9 mouse cellular contexts compared by ENCODE assay signal in the genomic region with DNA sequence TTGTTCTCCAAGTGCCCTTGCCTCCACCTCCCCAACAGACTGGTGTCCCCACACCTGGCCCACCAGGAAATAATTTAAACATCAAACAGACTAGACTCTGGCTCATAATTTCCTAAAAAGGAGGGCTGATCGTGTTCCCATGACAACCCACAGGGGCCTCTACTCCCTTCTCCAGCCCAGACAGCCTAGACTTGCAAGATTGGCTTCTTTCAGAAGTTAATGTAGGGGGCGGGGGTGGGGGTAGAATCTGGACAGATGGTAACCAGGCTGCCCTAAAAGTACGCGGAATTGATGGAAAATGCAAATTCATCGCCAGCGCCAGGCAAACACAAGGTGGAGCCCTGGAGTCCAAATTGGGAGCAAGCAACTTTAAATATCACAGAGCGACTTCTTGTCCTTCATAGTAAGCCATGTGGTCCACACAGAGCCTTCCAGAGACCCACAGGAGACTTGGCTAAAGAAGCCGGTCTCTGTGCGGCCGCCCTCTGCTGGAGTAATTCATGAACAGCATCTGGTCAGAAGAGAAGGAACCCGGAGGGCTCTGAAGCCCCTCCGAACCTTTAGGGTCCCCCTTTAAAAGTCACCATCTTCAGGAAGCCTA. TPM values are rescaled to one million over a fixed set of nuclear protein-coding genes. Genes with fewer than 3 reads are reported as not detected.
A peak's percentile ranks its signal among the peaks of the same experiment; 100 is the strongest.
DNase-seq lines count a peak whose midpoint lies in the region; ATAC-seq and TF ChIP-seq lines count a peak whose summit lies in the region.
"Had no signal": no experiment of that assay in that cellular context is flagged by ENCODE, and none has a peak within 500 bp of the region (broad histone marks: within the 10 kb centered on the region; RNA-seq: fewer than 3 reads in every experiment).

No protein-coding gene starts in this region.

- peak; percentile 68 for DNase-seq in hindbrain, embryonic 11.5 days (ENCODE audit: low spot score)
- peak; percentile 47 for DNase-seq in adipocyte (ENCODE audit: low spot score)
- DNase-seq in embryo, embryonic 10 days (ENCODE audit: low spot score), result peak; percentile 71
- peak; percentile 56 to 68 for DNase-seq in heart, postnatal 14 days
- DNase-seq in kidney, postnatal 4 days, result peak; percentile 82 to 83
- DNase-seq in lung, postnatal 4 days, result peak; percentile 65 to 70
- peak; percentile 51 for DNase-seq in stomach, postnatal 0 days (ENCODE audit: low spot score)

- H3K4me1 ChIP-seq in hindbrain, embryonic 11.5 days (replicated peaks; ENCODE audit: control insufficient read depth, insufficient read depth, low read length), result no peaks in the 10 kb centered on the region; the same call in 1 of the 2 replicates
- H3K4me1 ChIP-seq in hindbrain, embryonic 13.5 days (replicated peaks), result 0 out of 2 replicates have a peak, but pooled peaks cover 3% of the 10 kb centered on the region
- no peaks in the 10 kb centered on the region for H3K4me1 ChIP-seq in stomach, postnatal 0 days (replicated peaks; ENCODE audit: control insufficient read depth, insufficient read depth)
- H3K4me1 ChIP-seq: liver, embryonic 15.5 days had no signal

- H3K9ac ChIP-seq in hindbrain, embryonic 11.5 days (ENCODE audit: low read depth, low read length), result no peak overlapping the region
- no peak overlapping the region for H3K9ac ChIP-seq in hindbrain, embryonic 13.5 days
- no peak overlapping the region for H3K9ac ChIP-seq in stomach, postnatal 0 days (ENCODE audit: low read length)
- H3K9ac ChIP-seq: liver, embryonic 15.5 days had no signal

- TF ChIP-seq CTCF in stomach, postnatal 0 days (IDR thresholded peaks at IDR 0.05; ENCODE audit: low read depth), result peak; percentile 79

- WGBS in hindbrain, embryonic 11.5 days, result 38% methylated on average over 12 of the region's 12 CpGs
- 38% methylated on average over 12 of the region's 12 CpGs for WGBS in hindbrain, embryonic 13.5 days
- 30% methylated on average over 12 of the region's 12 CpGs for WGBS in stomach, postnatal 0 days

- H3K36me3 ChIP-seq in hindbrain, embryonic 11.5 days (ENCODE audit: control insufficient read depth, insufficient read depth, low read length), result no peaks in the 10 kb centered on the region
- no peaks in the 10 kb centered on the region for H3K36me3 ChIP-seq in hindbrain, embryonic 13.5 days
- H3K36me3 ChIP-seq in stomach, postnatal 0 days (ENCODE audit: control insufficient read depth, insufficient read depth, low read length), result no peaks in the 10 kb centered on the region
- H3K36me3 ChIP-seq: liver, embryonic 15.5 days had no signal

- no peak overlapping the region for H3K27ac ChIP-seq in hindbrain, embryonic 11.5 days (ENCODE audit: low read depth, low read length)
- no peak overlapping the region for H3K27ac ChIP-seq in hindbrain, embryonic 13.5 days
- no peak overlapping the region for H3K27ac ChIP-seq in stomach, postnatal 0 days (replicated peaks)
- H3K27ac ChIP-seq: liver, embryonic 15.5 days had no signal

- ATAC-seq in hindbrain, embryonic 11.5 days (ENCODE audit: low FRiP score), result peak; percentile 43; the same call in 1 of the 2 replicates
- no peak for ATAC-seq in hindbrain, embryonic 13.5 days (ENCODE audit: low FRiP score)
- ATAC-seq in stomach, postnatal 0 days (ENCODE audit: low FRiP score, low TSS enrichment), result peak; percentile 53; the same call in 1 of the 2 replicates

- TF ChIP-seq EP300 in stomach, postnatal 0 days (optimal IDR thresholded peaks at IDR 0.05), result no peak

- no peak overlapping the region for H3K4me2 ChIP-seq in hindbrain, embryonic 11.5 days (replicated peaks; ENCODE audit: low read depth, low read length)
- no peak overlapping the region for H3K4me2 ChIP-seq in hindbrain, embryonic 13.5 days
- no peak overlapping the region for H3K4me2 ChIP-seq in stomach, postnatal 0 days (replicated peaks; ENCODE audit: low read depth)
- H3K4me2 ChIP-seq: liver, embryonic 15.5 days had no signal

- intact Hi-C loops in heart, postnatal 14 days (cut with DNase I), result loop anchor here (1.0 kb wide), 1 partner anchor 81 kb away; no protein-coding TSS in a partner anchor

- no peaks in the 10 kb centered on the region for H3K27me3 ChIP-seq in hindbrain, embryonic 11.5 days (ENCODE audit: control insufficient read depth, insufficient read depth, low read length)
- H3K27me3 ChIP-seq in hindbrain, embryonic 13.5 days, result 0 out of 2 replicates have a peak, but pooled peaks cover 4% of the 10 kb centered on the region
- H3K27me3 ChIP-seq in stomach, postnatal 0 days (ENCODE audit: control insufficient read depth, insufficient read depth, low read length), result no peaks in the 10 kb centered on the region

- H3K4me3 ChIP-seq in hindbrain, embryonic 11.5 days (ENCODE audit: low read depth, low read length), result no peak overlapping the region
- H3K4me3 ChIP-seq in hindbrain, embryonic 13.5 days, result no peak overlapping the region
- H3K4me3 ChIP-seq in stomach, postnatal 0 days (ENCODE audit: low read depth, low read length), result no peak overlapping the region
- H3K4me3 ChIP-seq: liver, embryonic 15.5 days had no signal

- no peaks in the 10 kb centered on the region for H3K9me3 ChIP-seq in hindbrain, embryonic 11.5 days (ENCODE audit: control insufficient read depth, low read length)
- H3K9me3 ChIP-seq in hindbrain, embryonic 13.5 days, result 0 out of 2 replicates have a peak, but pooled peaks cover 3% of the 10 kb centered on the region
- H3K9me3 ChIP-seq in stomach, postnatal 0 days (ENCODE audit: control insufficient read depth, low read length), result no peaks in the 10 kb centered on the region
- H3K9me3 ChIP-seq: liver, embryonic 15.5 days had no signal

RNA-seq across cellular contexts. Expression of gene Scn8a, which starts 31.0 kb away (rescaled TPM):
- polyA plus RNA-seq in hindbrain, embryonic 11.5 days (2014; fragmentation: Nextera tagmentation; extraction: Ambion mirVana), result 12.2 and 16.4 TPM in 2 replicates
- polyA plus RNA-seq in hindbrain, embryonic 13.5 days (2015; fragmentation: Nextera tagmentation; extraction: Ambion mirVana), result 18.8 and 19.7 TPM in 2 replicates
- under 1 TPM; 0.48 to 0.76 TPM for total RNA-seq in heart, postnatal 14 days (2021)
- 0.40 and 0.61 TPM in 2 replicates for polyA plus RNA-seq in stomach, postnatal 0 days (2015; fragmentation: Nextera tagmentation; extraction: Ambion mirVana)
